ENCODE assay signal across 9 mouse cellular contexts in genomic region chr11:120347301-120347700, GRCm38 (mm10). TPM values are rescaled to one million over a fixed set of nuclear protein-coding genes. Genes with fewer than 3 reads are reported as not detected.
DNase-seq lines count a peak whose midpoint lies in the region; ATAC-seq lines count a peak whose summit lies in the region.
"Had no signal": no experiment of that assay in that cellular context is flagged by ENCODE, and none has a peak within 500 bp of the region (broad histone marks: within the 10 kb centered on the region; RNA-seq: fewer than 3 reads in every experiment).

No protein-coding gene starts in this region.

- peak overlapping the region; percentile 100 for H3K27ac ChIP-seq in embryonic facial prominence, embryonic 14.5 days (replicated peaks; ENCODE audit: low read depth, low read length)
- H3K27ac ChIP-seq in hindbrain, embryonic 11.5 days (ENCODE audit: low read depth, low read length) = peak overlapping the region; percentile 54
- peak overlapping the region; percentile 59; the same call in 1 of the 2 replicates for H3K27ac ChIP-seq in liver, embryonic 15.5 days (replicated peaks)
- H3K27ac ChIP-seq in stomach, embryonic 15.5 days = peak overlapping the region; percentile 54

- peak overlapping the region; percentile 100 for H3K4me3 ChIP-seq in embryonic facial prominence, embryonic 14.5 days (ENCODE audit: low read depth, low read length)
- peak overlapping the region; percentile 100 for H3K4me3 ChIP-seq in hindbrain, embryonic 11.5 days (ENCODE audit: low read depth, low read length)
- H3K4me3 ChIP-seq in liver, embryonic 15.5 days (replicated peaks) = peak overlapping the region; percentile 96
- peak overlapping the region; percentile 99 for H3K4me3 ChIP-seq in stomach, embryonic 15.5 days (replicated peaks)

- ATAC-seq in embryonic facial prominence, embryonic 14.5 days (ENCODE audit: low read depth) = no peak
- no peak for ATAC-seq in hindbrain, embryonic 11.5 days (ENCODE audit: low FRiP score)
- ATAC-seq in liver, embryonic 15.5 days (ENCODE audit: insufficient read depth) = no peak
- no peak for ATAC-seq in stomach, embryonic 15.5 days (ENCODE audit: insufficient read depth, low FRiP score, low read depth)
- no peak for ATAC-seq in granulocyte monocyte progenitor cell, adult 5-6 weeks (replicated peaks; ENCODE audit: poor library complexity, severe bottlenecking)

- WGBS in embryonic facial prominence, embryonic 14.5 days = 1% methylated on average over 8 of the region's 10 CpGs
- WGBS in hindbrain, embryonic 11.5 days = 12% methylated on average over 10 of the region's 10 CpGs
- WGBS in liver, embryonic 15.5 days (ENCODE audit: insufficient replicate concordance) = 3% methylated on average over 10 of the region's 10 CpGs
- 3% methylated on average over 10 of the region's 10 CpGs for WGBS in stomach, embryonic 15.5 days

- no peaks in the 10 kb centered on the region for H3K27me3 ChIP-seq in embryonic facial prominence, embryonic 14.5 days (replicated peaks; ENCODE audit: control insufficient read depth, insufficient read depth, low read length)
- no peaks in the 10 kb centered on the region for H3K27me3 ChIP-seq in hindbrain, embryonic 11.5 days (ENCODE audit: control insufficient read depth, insufficient read depth, low read length)
- peaks cover 36% of the 10 kb centered on the region for H3K27me3 ChIP-seq in liver, embryonic 15.5 days
- no peaks in the 10 kb centered on the region for H3K27me3 ChIP-seq in stomach, embryonic 15.5 days (replicated peaks)

- H3K4me1 ChIP-seq in embryonic facial prominence, embryonic 14.5 days (ENCODE audit: control insufficient read depth, insufficient read depth, low read length) = 0 out of 2 replicates have a peak, but pooled peaks cover 6% of the 10 kb centered on the region
- H3K4me1 ChIP-seq in hindbrain, embryonic 11.5 days (replicated peaks; ENCODE audit: control insufficient read depth, insufficient read depth, low read length) = peaks cover 8% of the 10 kb centered on the region; the same call in 1 of the 2 replicates
- peaks cover 57% of the 10 kb centered on the region for H3K4me1 ChIP-seq in liver, embryonic 15.5 days (replicated peaks)
- H3K4me1 ChIP-seq in stomach, embryonic 15.5 days = peaks cover 22% of the 10 kb centered on the region

- peak; percentile 55 for DNase-seq in kidney, adult 18-20 months
- no peak for DNase-seq in kidney, adult 8-10 months
- peak; percentile 39 to 48 for DNase-seq in CD8-positive naive resting alpha-beta T cell, adult 2 months (ENCODE audit: low read depth in 2 of 2, low spot score in 2 of 2)
- DNase-seq in embryonic facial prominence, embryonic 14.5 days (ENCODE audit: low spot score) = no peak
- DNase-seq in hindbrain, embryonic 11.5 days (ENCODE audit: low spot score) = peak; percentile 45

- H3K36me3 ChIP-seq in embryonic facial prominence, embryonic 14.5 days (ENCODE audit: control insufficient read depth, insufficient read depth, low read length) = peaks cover 22% of the 10 kb centered on the region
- H3K36me3 ChIP-seq in hindbrain, embryonic 11.5 days (ENCODE audit: control insufficient read depth, insufficient read depth, low read length) = 0 out of 2 replicates have a peak, but pooled peaks cover 6% of the 10 kb centered on the region
- H3K36me3 ChIP-seq in liver, embryonic 15.5 days (replicated peaks) = peaks cover 17% of the 10 kb centered on the region
- H3K36me3 ChIP-seq in stomach, embryonic 15.5 days = peaks cover 6% of the 10 kb centered on the region

- peak overlapping the region; percentile 95 for H3K4me2 ChIP-seq in embryonic facial prominence, embryonic 14.5 days (ENCODE audit: low read depth, low read length)
- H3K4me2 ChIP-seq in hindbrain, embryonic 11.5 days (replicated peaks; ENCODE audit: low read depth, low read length) = peak overlapping the region; percentile 99
- H3K4me2 ChIP-seq in liver, embryonic 15.5 days = peak overlapping the region; percentile 100
- peak overlapping the region; percentile 79 for H3K4me2 ChIP-seq in stomach, embryonic 15.5 days

- H3K9me3 ChIP-seq in embryonic facial prominence, embryonic 14.5 days (ENCODE audit: control insufficient read depth, low read length) = no peaks in the 10 kb centered on the region
- no peaks in the 10 kb centered on the region for H3K9me3 ChIP-seq in hindbrain, embryonic 11.5 days (ENCODE audit: control insufficient read depth, low read length)
- H3K9me3 ChIP-seq in liver, embryonic 15.5 days (replicated peaks) = no peaks in the 10 kb centered on the region
- H3K9me3 ChIP-seq in stomach, embryonic 15.5 days = no peaks in the 10 kb centered on the region

- H3K9ac ChIP-seq in embryonic facial prominence, embryonic 14.5 days (ENCODE audit: low read depth, low read length) = peak overlapping the region; percentile 100
- peak overlapping the region; percentile 100 for H3K9ac ChIP-seq in hindbrain, embryonic 11.5 days (ENCODE audit: low read depth, low read length)
- peak overlapping the region; percentile 100 for H3K9ac ChIP-seq in liver, embryonic 15.5 days
- peak overlapping the region; percentile 40 for H3K9ac ChIP-seq in stomach, embryonic 15.5 days

RNA-seq across cellular contexts. Expression of gene Actg1, which starts 1.0 kb away (rescaled TPM):
- polyA plus RNA-seq in embryonic facial prominence, embryonic 14.5 days (2014; fragmentation: Nextera tagmentation; extraction: Ambion mirVana) = 2,264 and 2,593 TPM in 2 replicates
- 3,592 and 3,665 TPM in 2 replicates for polyA plus RNA-seq in hindbrain, embryonic 11.5 days (2014; fragmentation: Nextera tagmentation; extraction: Ambion mirVana)
- 559 and 587 TPM in 2 replicates for polyA plus RNA-seq in liver, embryonic 15.5 days (2015; fragmentation: Nextera tagmentation; extraction: Ambion mirVana)
- 2,501 and 2,557 TPM in 2 replicates for polyA plus RNA-seq in stomach, embryonic 15.5 days (2015; fragmentation: Nextera tagmentation; extraction: Ambion mirVana)
- 1,412 and 1,653 TPM in 2 replicates for total RNA-seq in granulocyte monocyte progenitor cell, adult 5-6 weeks (2014; fragmentation: Nextera tagmentation)
- 733 and 780 TPM in 2 replicates for total RNA-seq in granulocyte monocyte progenitor cell, adult 5-6 weeks (2017)

RNA-seq across cellular contexts. Expression of gene Fscn2, which starts 14.0 kb away (rescaled TPM):
- polyA plus RNA-seq in embryonic facial prominence, embryonic 14.5 days (2014; fragmentation: Nextera tagmentation; extraction: Ambion mirVana) = 0.48 and 1.1 TPM in 2 replicates
- polyA plus RNA-seq in hindbrain, embryonic 11.5 days (2014; fragmentation: Nextera tagmentation; extraction: Ambion mirVana) = 1.1 and 1.5 TPM in 2 replicates
- polyA plus RNA-seq in liver, embryonic 15.5 days (2015; fragmentation: Nextera tagmentation; extraction: Ambion mirVana) = not detected in 2 replicates
- polyA plus RNA-seq in stomach, embryonic 15.5 days (2015; fragmentation: Nextera tagmentation; extraction: Ambion mirVana) = 0.49 and 0.85 TPM in 2 replicates
- not detected in 2 replicates for total RNA-seq in granulocyte monocyte progenitor cell, adult 5-6 weeks (2014; fragmentation: Nextera tagmentation)
- total RNA-seq in granulocyte monocyte progenitor cell, adult 5-6 weeks (2017) = not detected in 2 replicates
- total RNA-seq: common myeloid progenitor, adult 5-6 weeks had no signal

RNA-seq across cellular contexts. Expression of gene Faap100, which starts 31.3 kb away (rescaled TPM):
- 30.0 and 32.7 TPM in 2 replicates for polyA plus RNA-seq in embryonic facial prominence, embryonic 14.5 days (2014; fragmentation: Nextera tagmentation; extraction: Ambion mirVana)
- polyA plus RNA-seq in hindbrain, embryonic 11.5 days (2014; fragmentation: Nextera tagmentation; extraction: Ambion mirVana) = 27.8 and 33.6 TPM in 2 replicates
- 6.2 and 7.2 TPM in 2 replicates for polyA plus RNA-seq in liver, embryonic 15.5 days (2015; fragmentation: Nextera tagmentation; extraction: Ambion mirVana)
- polyA plus RNA-seq in stomach, embryonic 15.5 days (2015; fragmentation: Nextera tagmentation; extraction: Ambion mirVana) = 31.5 and 33.0 TPM in 2 replicates
- 8.3 and 13.2 TPM in 2 replicates for total RNA-seq in granulocyte monocyte progenitor cell, adult 5-6 weeks (2014; fragmentation: Nextera tagmentation)
- total RNA-seq in granulocyte monocyte progenitor cell, adult 5-6 weeks (2017) = 12.9 and 18.8 TPM in 2 replicates

Comparison
In these comparisons a context has a peak if more than half of its experiments do, and no peak if none do; other contexts are left out.
1. DNase-seq: peak in kidney, adult 18-20 months (single experiment), CD8-positive naive resting alpha-beta T cell, adult 2 months (2 of 2) and hindbrain, embryonic 11.5 days (single experiment); none in kidney, adult 8-10 months (0 of 2) and embryonic facial prominence, embryonic 14.5 days (single experiment).
2. H3K9ac ChIP-seq: peak in every context shown above with its lines; median percentile 100 in embryonic facial prominence, embryonic 14.5 days; 100 in hindbrain, embryonic 11.5 days; 100 in liver, embryonic 15.5 days; 40 in stomach, embryonic 15.5 days.
3. Peak in every context shown above with its lines, with median percentiles within 50 percentile points of each other: H3K27ac ChIP-seq, H3K4me2 ChIP-seq and H3K4me3 ChIP-seq.